Mouse (Mus musculus) forebrain, embryonic 14.5 days (tissue): ENCODE data around the gene Nr4a3. TPM values are rescaled to one million over a fixed set of nuclear protein-coding genes. Genes with fewer than 3 reads are reported as not detected.

Experiments
- polyA plus RNA-seq: library from polyadenylated mRNA; unstranded; fragments of >200 nt; fragmentation: Nextera tagmentation; extraction: Ambion mirVana; gene quantifications from 2 replicates; pipeline ENCODE4 v1.2.1, GENCODE M21; 2014

Gene Nr4a3
- polyA plus RNA-seq, 1 experiment from 2014 or later = 3.7 TPM

Other genes starting within 250 kb of the Nr4a3 start
- 18.3 and 22.2 TPM in 2 replicates for gene Stx17, start 79.8 kb downstream of the Nr4a3 start, polyA plus RNA-seq
- gene Erp44, start 234.4 kb downstream of the Nr4a3 start, polyA plus RNA-seq = 58.3 and 65.0 TPM in 2 replicates
- 3.1 and 3.6 TPM in 2 replicates for gene Invs, start 234.6 kb downstream of the Nr4a3 start, polyA plus RNA-seq